Mouse (Mus musculus) CD4-positive helper T cell, adult 2 months (primary cell): ENCODE measurements around the gene Brca2.

Experiments used
- DNase-seq: peaks from one replicate; pipeline ENCODE4 v3.0.0-alpha.2; 2012; ENCODE audit warnings: low read depth, missing footprints, low spot score

Gene Brca2

GRCm38 (mm10) chr5:150598202-150599119 lies 76.0 kb downstream of the Brca2 start:
- peak; percentile 59 for DNase-seq

GRCm38 (mm10) chr5:150599301-150600294 lies 77.2 kb downstream of the Brca2 start:
- DNase-seq = peak; percentile 54

GRCm38 (mm10) chr5:150600554-150601440 lies 78.4 kb downstream of the Brca2 start:
- DNase-seq = peak; percentile 83

GRCm38 (mm10) chr5:150601441-150602230 lies 79.2 kb downstream of the Brca2 start:
- DNase-seq = peak; percentile 50

GRCm38 (mm10) chr5:150606131-150606530 lies 83.7 kb downstream of the Brca2 start:
- DNase-seq = no peak

- no peak for DNase-seq
Observed at GRCm38 (mm10) chr5:150607631-150608030, 85.2 kb downstream of the Brca2 start.

DNA sequence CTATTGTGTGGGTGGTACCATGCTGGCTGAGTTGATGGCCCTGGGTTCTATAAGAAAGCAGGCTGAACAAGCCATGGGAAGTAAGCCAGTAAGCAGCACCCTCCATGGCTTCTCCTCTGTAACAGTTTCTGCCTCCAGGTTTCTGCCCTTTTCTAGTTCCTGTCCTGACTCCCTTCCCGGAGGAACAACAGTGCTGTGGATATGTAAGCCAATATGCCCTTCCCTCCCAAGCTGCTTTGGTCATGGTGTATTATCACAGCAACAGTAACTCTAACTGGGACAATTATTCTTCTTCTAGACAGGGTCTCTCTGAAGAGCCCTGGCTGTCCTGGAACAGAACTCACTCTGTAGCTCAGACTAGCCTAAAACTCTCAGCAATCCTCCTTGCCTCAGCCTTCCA lies 88.7 kb downstream of the Brca2 start:
- DNase-seq = no peak

DNA sequence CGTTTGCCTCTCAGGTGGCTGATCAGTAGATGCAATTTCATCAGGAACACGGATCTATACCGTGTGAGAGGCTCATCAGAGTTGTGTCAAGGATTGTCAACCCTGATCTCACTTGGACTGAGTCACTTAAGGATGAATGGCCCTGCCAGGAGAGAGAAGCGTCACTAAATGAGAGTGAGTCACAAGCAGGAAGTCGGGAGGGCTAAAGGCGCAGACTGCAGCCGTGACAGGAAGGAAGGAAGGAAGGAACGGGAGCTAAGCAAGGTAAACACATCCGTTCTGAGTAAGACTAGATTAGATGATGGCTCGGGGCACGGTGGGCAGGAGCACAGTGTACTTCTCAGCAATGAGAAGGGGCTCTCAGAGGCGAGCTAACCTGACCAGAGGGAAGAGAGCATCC lies 89.3 kb downstream of the Brca2 start:
- peak; percentile 85 for DNase-seq

DNA sequence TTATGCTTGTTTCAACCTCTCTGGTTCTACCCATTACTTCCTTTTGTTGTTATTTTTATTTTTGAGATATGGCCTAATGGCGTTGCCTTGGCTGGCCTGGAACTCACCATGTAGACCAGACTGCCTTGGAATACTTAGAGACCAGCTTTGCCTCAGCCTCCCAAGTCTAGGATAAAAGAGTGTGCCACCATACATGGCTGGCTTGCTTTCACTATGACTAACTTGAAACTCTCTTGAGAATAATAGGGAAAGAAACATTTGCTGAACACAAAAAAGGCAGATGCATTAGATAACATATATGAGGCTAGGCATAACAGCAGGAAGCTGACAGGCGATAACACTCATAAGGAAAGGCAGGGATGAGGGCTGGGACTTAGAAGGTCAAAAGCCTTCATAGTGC lies 91.6 kb downstream of the Brca2 start:
- no peak for DNase-seq

DNA sequence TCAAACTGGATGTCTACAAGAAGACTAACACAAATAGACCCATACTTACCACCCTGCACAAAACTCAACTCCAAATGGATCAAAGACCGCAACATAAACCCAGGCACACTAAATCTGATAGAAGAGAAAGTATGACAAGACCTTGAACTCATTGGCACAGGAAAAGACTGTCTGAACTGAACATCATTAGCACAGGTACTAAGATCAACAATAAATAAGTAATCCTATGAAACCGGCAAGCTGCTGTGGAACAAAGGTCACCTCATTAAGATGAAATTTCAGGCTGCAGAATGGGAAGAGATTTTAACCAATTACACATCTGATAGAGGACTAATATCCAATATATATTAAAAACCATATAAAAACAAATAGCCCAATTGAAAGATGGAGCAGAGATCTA lies 93.8 kb downstream of the Brca2 start:
- DNase-seq = no peak

- no peak for DNase-seq
Observed at GRCm38 (mm10) chr5:150616731-150617130, 94.3 kb downstream of the Brca2 start.

GRCm38 (mm10) chr5:150618599-150619355 lies 96.3 kb downstream of the Brca2 start:
- DNase-seq = no peak
